Mouse (Mus musculus) ES-Bruce4 (cell line): ENCODE measurements around the gene Cnnm3.

Experiments
- CTCF ChIP-seq: IDR thresholded peaks from one replicate; pipeline ENCODE4 v1.8.1; 2011; ENCODE audit warnings: low read depth, low read length
- EP300 ChIP-seq: IDR thresholded peaks from 2 replicates; pipeline ENCODE4 v1.6.1; 2011; ENCODE audit warnings: low read depth, low read length; ENCODE audit not compliant: insufficient read depth
- POLR2A ChIP-seq: IDR thresholded peaks from one replicate; pipeline ENCODE4 v1.8.1; 2011; ENCODE audit warnings: low read length; ENCODE audit not compliant: insufficient read depth

- TF ChIP-seq EP300 (no peak), POLR2A (no peak), CTCF (no peak)
These were observed 35.2 kb upstream of the Cnnm3 start for GRCm38 (mm10) chr1:36476426-36476825.
